Mouse (Mus musculus): ENCODE data around the gene Grk6.
A peak's percentile ranks its signal among the peaks of the same experiment; 100 is the strongest.

Grk6 gene

DNA sequence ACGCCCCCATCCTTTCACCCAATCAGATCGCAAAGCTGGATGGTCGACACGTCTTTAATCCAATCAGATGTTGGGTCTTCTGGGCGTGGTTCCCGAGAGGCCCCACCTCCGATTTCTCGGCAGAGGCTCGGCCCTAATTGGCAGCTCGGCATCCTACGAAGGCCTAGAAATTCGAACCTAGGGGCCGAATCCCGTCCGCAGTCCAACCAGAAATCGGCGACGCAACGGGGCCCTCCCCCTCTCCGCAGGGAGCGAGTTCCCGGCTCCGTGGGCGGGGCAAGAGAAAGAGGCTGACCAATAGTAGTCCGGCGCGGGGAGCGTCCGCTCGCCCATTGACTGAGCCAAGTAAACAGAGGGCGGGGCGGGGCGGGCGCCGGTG lies at the start of gene Grk6:
Gene Grk6, plus strand, starts transcription at position 136 of the 379 bp plus-strand sequence.
- DNase-seq = peak; percentile 100

DNA sequence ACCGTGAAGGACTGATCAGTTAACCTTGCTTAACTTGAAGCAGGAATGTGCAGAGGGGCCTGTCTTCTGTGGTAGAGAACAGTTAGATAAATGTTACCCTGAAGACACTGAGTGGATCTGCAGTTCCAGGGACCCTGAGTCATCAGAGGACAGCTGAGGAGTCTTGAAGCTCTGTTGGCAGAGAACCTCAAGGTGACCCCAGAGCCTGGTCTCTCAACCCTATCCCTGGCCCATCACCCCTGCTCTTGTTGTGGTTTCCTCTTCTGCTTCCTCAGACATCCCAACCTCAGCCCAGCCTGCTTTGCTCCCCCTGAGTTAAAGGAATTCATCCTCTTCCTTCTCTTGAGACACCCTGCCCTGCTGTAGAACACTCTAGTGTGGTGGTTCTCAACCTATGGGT lies 46.8 kb upstream of the Grk6 start, which contains the start of gene Slc34a1:
Gene Slc34a1, plus strand, starts transcription at position 100 of the 400 bp plus-strand sequence.
- DNase-seq = no peak

DNA sequence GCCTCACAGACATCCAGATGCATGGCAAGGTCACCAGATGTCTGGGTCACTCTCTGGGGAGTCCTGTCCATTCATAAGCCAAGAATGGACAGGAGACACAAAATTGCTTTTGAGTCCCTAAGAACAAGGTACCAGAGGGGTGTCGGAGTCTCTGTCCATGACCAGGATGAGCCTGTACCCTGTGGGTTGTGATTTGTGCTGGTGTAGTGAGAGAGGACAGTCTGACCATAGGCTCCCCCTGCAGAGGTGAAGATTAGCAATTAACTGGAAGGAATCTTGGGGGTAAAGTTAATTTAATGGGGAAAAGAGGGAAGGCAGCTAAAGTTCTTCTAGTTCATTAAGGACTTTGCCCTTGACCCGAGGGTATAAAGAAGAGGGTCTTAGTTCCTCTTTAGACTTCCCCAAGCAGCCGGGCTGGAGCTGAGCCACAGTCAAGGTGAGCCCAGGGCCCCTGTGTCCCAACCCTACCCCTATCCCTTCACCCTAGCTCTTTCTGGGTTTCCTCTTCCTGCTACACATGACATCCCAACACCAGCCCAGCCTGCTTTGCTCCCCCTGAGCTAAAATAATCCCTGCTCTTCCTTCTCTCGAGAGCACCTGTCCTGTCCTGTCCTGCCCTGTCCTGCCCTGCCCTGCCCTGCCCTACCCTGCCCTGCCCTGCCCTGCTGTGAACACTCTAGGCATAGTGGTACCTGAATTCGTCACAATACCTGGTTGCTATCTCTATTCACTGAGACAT lies 45.4 kb upstream of the Grk6 start:
- DNase-seq = no peak

- DNase-seq = no peak
These were observed 44.9 kb upstream of the Grk6 start for GRCm38 (mm10) chr13:55400039-55400346.

DNA sequence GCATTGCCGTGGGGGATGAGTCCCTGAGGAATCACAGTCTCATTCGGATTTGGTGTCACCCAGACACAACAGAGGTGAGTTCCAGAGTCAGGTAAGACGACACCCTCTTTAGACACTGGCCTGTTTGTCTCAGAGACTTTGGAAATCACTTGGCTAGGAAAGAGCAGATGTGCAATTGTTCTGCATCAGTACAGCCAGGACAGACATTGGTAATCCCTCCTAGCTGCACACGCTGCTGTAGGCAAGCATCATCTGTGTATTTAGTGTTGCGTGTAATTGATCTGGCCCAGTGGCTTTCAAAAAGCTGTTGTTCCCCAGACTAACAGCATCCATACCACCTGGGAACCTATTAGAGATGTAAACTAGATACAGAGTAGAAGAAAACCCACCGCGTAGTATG lies 41.6 kb upstream of the Grk6 start:
- no peak for DNase-seq

DNA sequence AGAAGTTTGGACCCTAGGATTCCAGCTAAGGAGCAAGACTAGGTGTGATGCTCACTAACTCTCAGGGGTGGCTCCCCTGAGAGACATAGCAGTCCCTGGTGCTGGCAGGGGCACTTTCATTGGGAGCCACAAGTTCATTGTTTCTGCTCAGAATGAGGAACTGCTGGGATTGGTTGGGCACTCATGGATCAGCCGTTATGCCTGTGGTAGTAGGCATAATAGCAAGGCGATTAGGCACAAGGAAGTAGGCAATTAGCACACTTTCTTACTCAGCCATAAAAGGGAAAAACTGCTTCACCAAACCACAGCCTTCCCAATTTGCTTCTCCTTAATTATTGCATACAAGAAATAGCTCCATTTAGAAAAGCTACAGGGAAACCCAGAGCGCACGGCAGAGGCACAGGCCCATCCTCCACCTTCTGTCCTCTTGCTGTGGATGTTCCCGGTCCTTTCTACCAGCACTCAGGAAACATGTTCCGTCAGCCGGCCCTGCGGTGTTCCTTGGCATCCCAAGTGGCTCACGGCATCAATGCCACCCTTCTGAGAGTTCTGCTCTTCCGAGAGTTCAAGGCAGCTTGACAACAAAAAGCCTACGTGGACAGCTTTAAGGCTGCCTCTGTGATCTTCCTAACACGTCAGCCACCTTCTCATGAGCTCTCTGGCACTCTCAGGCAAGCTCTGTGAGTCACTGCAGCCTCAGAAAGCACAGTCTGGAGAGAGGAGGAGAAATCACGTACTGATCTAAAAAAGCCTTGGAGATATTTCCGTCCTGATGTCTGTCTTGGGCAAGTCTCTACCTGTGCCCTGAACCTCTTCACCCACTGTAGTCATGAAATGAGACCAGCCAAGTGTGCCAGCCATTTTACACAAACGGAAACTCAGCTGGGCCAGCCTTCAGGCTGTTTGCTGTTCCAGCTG lies 40.7 kb upstream of the Grk6 start:
- peak; percentile 84 for DNase-seq

GRCm38 (mm10) chr13:55404853-55405782 lies 39.8 kb upstream of the Grk6 start:
- peak; percentile 77 for DNase-seq

- no peak for DNase-seq
These were observed 39.0 kb upstream of the Grk6 start for GRCm38 (mm10) chr13:55405783-55406390.

- DNase-seq = no peak
These were observed 37.5 kb upstream of the Grk6 start for GRCm38 (mm10) chr13:55407341-55407740.

DNA sequence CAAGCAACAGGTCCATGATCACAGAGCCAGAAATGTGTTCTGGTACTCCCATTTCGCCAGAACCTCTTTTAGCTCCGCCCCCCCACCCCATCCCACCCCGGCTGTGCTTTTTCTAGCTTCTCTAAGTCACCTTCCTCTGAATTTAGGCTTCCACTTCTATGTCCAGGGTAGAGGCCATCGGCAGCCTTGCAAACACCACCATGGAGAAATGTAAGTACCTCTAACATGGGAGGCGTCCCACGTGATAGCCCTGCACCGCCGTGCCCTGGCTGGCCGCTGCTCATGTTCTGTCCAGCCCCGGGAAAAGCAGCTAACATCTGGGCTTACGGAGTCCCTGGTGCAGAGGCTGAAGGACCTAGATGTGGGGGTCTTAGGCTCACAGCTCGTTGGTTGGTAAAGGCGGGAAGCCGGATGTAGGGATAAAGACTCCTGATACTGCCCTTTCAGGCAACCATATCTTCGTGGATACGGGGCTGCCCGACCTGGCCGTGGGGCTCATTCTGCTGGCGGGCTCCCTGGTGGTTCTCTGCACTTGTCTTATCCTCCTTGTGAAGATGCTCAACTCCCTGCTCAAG lies 36.2 kb upstream of the Grk6 start:
- no peak for DNase-seq

GRCm38 (mm10) chr13:55411826-55412225 lies 33.0 kb upstream of the Grk6 start:
- no peak for DNase-seq

DNA sequence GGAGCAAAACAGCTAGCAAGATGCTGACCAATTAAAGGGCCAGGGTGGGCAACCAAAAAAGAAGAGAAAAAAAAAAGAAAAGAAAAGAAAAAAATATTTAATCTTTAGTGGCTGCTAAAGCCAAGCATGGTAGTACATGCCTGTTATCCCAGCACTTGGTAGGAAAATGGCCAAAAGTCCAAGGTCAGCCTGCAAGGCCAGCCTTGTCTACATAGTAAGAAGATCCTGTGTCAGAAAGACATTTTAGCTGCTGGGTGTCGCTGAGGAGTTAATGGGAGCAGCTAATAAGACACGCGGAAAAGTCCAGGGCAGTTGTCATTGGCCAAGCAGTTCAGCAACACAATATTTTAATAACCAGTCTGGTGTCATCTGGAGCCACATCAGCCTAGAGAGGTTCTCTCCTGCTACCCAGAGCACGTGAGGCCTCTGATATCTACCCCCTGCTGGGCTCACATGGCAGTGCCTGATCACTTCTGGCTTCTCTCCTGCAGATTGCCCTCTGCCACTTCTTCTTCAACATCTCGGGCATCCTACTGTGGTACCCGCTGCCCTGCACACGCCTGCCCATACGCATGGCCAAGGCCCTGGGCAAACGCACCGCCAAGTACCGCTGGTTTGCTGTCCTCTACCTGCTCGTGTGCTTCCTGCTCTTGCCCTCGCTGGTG lies 32.1 kb upstream of the Grk6 start:
- no peak for DNase-seq

DNA sequence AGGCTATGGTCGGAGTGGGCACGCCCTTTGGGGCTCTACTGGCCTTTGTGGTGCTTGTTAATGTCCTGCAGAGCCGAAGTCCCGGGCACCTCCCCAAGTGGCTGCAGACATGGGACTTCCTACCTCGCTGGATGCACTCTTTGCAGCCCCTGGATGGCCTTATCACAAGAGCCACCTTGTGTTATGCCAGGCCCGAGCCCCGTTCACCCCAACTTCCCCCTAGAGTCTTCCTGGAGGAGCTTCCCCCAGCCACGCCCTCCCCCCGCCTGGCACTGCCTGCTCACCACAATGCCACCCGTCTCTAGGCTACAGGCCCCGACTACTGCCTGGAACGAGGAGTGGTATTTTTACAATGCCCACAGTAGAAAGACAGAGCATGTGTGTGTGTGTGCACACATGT lies 31.5 kb upstream of the Grk6 start:
- DNase-seq = no peak

- peak; percentile 87 for DNase-seq
These were observed 30.0 kb upstream of the Grk6 start, which contains the start of gene Pfn3 for GRCm38 (mm10) chr13:55414743-55415380. Gene Pfn3 (minus strand): TSS chr13:55415232.

DNA sequence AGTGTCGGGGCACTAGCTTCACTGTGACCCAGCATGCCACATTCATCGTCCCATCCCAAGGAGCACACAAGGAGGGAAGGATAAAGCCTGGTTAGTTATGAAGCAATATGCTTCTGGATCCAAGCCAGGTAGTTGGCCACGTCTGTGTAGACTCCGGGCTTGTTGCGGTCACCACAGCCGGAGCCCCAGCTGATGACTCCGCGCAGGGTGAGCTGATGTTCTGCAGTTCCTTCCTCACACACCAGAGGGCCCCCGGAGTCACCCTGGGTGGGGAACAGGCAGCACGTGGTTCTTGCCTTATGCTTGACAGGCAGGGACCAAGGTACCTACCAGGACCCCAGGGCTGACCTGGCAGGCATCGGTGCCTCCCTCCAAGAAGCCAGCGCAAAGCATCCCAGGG lies 26.9 kb upstream of the Grk6 start:
- peak; percentile 86 for DNase-seq

DNA sequence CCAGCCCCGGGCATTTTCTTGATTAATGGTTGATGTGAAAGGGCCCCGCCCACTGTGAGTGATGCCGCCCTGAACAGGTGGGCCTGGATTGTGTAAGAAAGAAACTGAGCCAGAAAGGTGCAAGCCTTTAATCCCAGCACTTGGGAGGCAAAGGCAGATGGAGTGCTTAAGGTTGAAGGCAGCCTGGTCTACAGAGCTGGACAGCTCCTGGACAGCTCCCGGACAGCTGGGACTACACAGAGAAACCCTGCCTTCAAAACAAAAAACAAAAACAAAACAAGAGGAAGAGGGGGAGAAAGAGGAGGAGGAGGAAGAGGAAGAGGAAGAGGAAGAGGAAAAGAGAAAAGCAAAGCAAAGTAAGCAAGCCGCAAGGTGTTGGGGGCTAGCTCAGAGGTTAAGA lies 25.7 kb upstream of the Grk6 start:
- DNase-seq = no peak

- DNase-seq = no peak
These were observed 24.6 kb upstream of the Grk6 start for GRCm38 (mm10) chr13:55420018-55420932.

DNA sequence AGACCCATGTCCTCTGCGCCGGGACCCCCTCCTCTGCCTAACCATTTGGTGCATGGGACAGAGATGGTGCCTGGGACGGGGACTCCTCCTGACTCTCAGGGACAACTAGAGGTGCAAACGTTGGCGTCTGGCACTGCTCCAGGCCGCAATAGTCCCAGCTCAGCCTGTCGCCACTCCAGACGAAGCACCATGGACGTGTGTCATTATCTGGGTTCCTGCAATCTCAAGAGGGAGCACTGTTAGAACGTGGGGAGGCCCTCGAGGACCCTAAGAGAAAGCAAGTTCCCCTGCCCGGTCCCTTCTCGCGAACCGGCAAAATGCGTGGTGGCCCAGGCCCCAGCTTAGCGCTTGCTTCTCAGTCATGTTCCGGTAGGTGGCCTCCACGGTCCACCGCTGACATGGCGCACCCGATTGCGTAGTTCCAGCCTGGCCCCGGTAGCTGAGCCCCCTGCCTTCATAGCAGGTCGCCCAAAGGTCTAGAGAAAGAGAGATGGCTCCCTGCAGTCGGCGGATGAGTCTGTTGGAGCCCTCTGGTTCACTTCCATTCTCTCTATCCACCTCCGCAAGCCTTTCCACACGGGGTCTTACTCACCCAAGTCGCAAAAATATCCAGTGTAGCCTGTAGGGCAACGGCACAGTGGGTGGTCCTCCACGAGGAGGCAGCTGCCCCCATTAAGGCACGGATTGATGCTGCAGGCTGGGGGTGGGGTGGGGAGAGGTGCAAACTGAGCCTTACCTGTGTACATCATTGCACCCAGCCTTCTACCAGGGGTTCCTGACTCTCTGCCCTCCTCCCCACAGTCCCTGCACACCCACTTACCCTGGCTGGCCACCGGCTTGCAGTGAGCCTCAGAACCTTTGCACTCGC lies 23.7 kb upstream of the Grk6 start:
- DNase-seq = peak; percentile 70

- DNase-seq = no peak
These were observed 18.3 kb upstream of the Grk6 start, which contains the start of gene F12 for GRCm38 (mm10) chr13:55426613-55427012. Gene F12 (minus strand): TSS chr13:55426793.
